Mouse (Mus musculus) bone marrow, adult 2 months (tissue): Measurements from ENCODE around the gene Nfkb1.

Experiments used
- CTCF ChIP-seq: fragments of 200-500 bp; IDR thresholded peaks from 2 replicates; pipeline ENCODE4 v1.5.1; 2011; ENCODE audit warnings: low read length, control low read depth; ENCODE audit not compliant: control insufficient read depth, insufficient read depth
- POLR2A ChIP-seq: fragments of 200-500 bp; IDR thresholded peaks from 2 replicates; pipeline ENCODE4 v1.6.1; 2011; ENCODE audit warnings: low read depth, mild to moderate bottlenecking, control low read depth, low read length, borderline replicate concordance; ENCODE audit not compliant: control insufficient read depth

GRCm38 (mm10) chr3:135610221-135610620 lies 81.1 kb downstream of the Nfkb1 start:
- TF ChIP-seq POLR2A (no peak), CTCF (no peak)
